Mouse (Mus musculus) gonadal fat pad, adult 2 months (tissue): ENCODE data around the gene Gm7298. TPM values are rescaled to one million over a fixed set of nuclear protein-coding genes. Genes with fewer than 3 reads are reported as not detected.
"Not testable (repeated sequence)": the region's sequence is repeated elsewhere in the genome, so short reads cannot be mapped to it uniquely, and the experiment has no call there.

Experiments used
- DNase-seq: peaks from one replicate; pipeline ENCODE4 v3.0.0-alpha.2; 2012; ENCODE audit warnings: low read depth
- polyA plus RNA-seq: library from polyadenylated mRNA; depleted of rRNA; stranded (reverse); fragments of >200 nt; gene quantifications from 2 replicates; pipeline ENCODE4 v1.2.3, GENCODE M21; 2012; rRNA removed

Gene Gm7298
- polyA plus RNA-seq, result not detected in 2 replicates

DNA sequence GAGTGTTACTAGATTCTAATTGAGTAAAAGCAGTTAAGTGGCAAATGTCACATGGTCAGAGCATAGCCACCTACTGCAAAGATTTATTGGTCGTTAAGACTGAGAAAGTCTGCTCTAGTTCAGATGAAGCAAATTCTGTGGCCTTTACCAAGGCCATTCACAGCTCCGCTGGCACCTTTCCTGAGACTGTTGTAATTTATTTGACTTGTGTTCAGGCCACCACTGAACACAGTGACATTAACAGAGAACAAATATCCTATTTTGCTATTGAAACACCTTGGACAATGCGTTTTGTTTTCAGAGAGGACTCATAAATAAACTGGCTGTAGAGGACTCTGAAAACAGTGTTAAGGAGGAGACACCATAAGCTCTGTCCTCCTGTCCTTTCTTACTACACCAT, at the start of gene Gm7298:
TSS of gene Gm7298 (plus strand) at position 301 of the 400 bp plus-strand sequence.
- DNase-seq, result no peak

DNA sequence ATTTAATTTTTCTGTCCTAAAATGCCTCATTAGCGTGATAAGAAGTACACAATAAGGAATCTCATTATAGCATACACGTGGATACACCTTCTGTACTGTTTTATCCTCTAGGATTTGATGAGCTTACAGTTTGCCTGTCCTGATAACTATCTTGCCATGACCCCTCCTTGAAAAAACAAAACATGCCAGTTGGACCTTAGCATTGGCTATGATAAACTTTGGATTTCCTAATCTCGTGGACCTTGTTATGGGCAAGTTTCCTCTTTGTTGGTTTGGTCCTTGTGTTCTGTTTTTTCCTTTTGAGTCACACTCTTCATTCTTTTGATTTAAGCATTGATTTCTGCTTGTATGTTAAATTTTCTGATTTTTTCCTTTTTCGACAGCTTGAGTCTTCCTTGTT, 95.3 kb downstream of the Gm7298 start:
- no peak for DNase-seq

DNA sequence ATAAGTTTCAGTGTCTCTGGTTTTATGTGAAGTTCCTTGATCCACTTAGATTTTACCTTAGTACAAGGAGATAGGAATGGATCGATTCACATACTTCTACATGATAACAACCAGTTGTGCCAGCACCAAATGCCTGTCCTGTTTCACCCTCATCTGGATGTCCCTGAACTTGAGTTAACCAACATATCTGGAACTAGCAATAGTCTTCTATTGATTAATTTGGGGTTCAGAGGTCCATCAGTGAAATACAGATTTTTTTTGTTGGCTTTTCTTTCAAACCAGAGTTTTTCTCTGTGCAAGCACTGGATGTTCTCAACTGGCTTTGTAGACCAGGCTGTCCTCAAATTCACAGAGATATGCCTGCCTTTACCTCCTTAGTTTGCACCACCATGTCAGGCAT, 103.6 kb downstream of the Gm7298 start:
- DNase-seq, result no peak

DNA sequence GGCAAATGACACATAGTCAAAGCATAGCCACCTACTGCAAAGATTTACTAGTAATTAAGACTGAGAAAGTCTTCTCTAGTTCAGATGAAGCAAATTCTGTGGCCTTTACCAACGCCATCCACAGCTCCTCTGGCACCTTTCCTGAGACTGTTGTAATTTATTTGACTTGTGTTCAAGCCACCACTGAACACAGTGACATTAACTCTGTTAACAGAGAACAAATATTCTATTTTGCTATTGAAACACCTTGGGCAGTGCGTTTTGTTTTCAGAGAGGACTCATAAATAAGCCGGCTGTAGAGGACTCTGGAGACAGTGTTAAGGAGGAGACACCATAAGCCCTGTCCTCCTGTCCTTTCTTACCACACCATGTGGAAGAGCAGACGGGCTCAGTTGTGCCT, 105.5 kb downstream of the Gm7298 start, which contains the start of gene Mug1:
TSS of gene Mug1 (plus strand) at position 271 of the 400 bp plus-strand sequence.
- DNase-seq, result not testable (repeated sequence)

Other genes starting within 250 kb of the Gm7298 start
- 0.03 TPM in 1 of 2 replicates, not detected in the other for gene A2m, start 97.6 kb upstream of the Gm7298 start, polyA plus RNA-seq
- gene Mug1, start 105.6 kb downstream of the Gm7298 start, polyA plus RNA-seq, result 0.04 and 0.33 TPM in 2 replicates